In the genomic region with DNA sequence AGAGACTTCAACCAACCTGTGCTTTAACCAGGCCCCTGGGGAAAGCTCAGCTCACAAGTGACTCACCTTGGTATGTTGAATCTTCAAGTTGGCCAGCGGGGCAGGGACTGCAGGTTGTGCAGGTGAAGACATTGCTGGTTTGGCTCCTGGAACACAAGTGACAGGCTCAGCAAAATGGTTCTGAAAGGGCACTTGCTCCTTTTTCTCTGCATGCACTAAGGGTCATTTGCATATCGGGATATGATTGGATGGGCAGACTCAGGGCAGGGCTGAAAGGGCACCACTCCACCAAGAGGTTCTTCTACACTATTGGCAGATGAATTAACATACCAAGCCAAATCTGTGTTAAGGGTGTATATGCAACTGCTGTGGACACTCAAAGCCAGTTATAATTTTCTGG, we compare ENCODE assay signal across 9 mouse cellular contexts. TPM values are rescaled to one million over a fixed set of nuclear protein-coding genes. Genes with fewer than 3 reads are reported as not detected.
DNase-seq lines count a peak whose midpoint lies in the region; ATAC-seq lines count a peak whose summit lies in the region.
"Had no signal": no experiment of that assay in that cellular context is flagged by ENCODE, and none has a peak within 500 bp of the region (broad histone marks: within the 10 kb centered on the region; RNA-seq: fewer than 3 reads in every experiment).

A gene (minus strand): TSS at position 182 of the 400 bp plus-strand sequence.

- no peaks in the 10 kb centered on the region for H3K27me3 ChIP-seq in forebrain, embryonic 11.5 days (ENCODE audit: control insufficient read depth, insufficient read depth, low read length)
- no peaks in the 10 kb centered on the region for H3K27me3 ChIP-seq in forebrain, embryonic 13.5 days
- no peaks in the 10 kb centered on the region for H3K27me3 ChIP-seq in forebrain, embryonic 14.5 days (replicated peaks; ENCODE audit: control insufficient read depth, insufficient read depth, low read length)

- no peak within 1 kb of the TSS for H3K4me2 ChIP-seq in forebrain, embryonic 11.5 days (ENCODE audit: low read depth, low read length, severe bottlenecking)
- no peak within 1 kb of the TSS for H3K4me2 ChIP-seq in forebrain, embryonic 13.5 days
- no peak within 1 kb of the TSS for H3K4me2 ChIP-seq in forebrain, embryonic 14.5 days (ENCODE audit: low read length)

- no peaks in the 10 kb centered on the region for H3K36me3 ChIP-seq in forebrain, embryonic 11.5 days (ENCODE audit: control insufficient read depth, insufficient read depth, low read length)
- no peaks in the 10 kb centered on the region for H3K36me3 ChIP-seq in forebrain, embryonic 13.5 days (ENCODE audit: poor library complexity, severe bottlenecking)
- no peaks in the 10 kb centered on the region for H3K36me3 ChIP-seq in forebrain, embryonic 14.5 days (ENCODE audit: control insufficient read depth, insufficient read depth, low read length)

- no peak within 1 kb of the TSS for H3K4me3 ChIP-seq in forebrain, embryonic 11.5 days (ENCODE audit: low read depth, low read length)
- no peak within 1 kb of the TSS for H3K4me3 ChIP-seq in forebrain, embryonic 13.5 days
- H3K4me3 ChIP-seq in forebrain, embryonic 14.5 days (ENCODE audit: low read depth, low read length) = no peak within 1 kb of the TSS

- 59% methylated on average over 2 of the region's 2 CpGs for WGBS in forebrain, embryonic 11.5 days
- WGBS in forebrain, embryonic 13.5 days = 46% methylated on average over 2 of the region's 2 CpGs
- WGBS in forebrain, embryonic 14.5 days = 66% methylated on average over 2 of the region's 2 CpGs

- H3K27ac ChIP-seq in forebrain, embryonic 11.5 days (ENCODE audit: low read depth, low read length) = no peak within 1 kb of the TSS
- H3K27ac ChIP-seq in forebrain, embryonic 13.5 days = no peak within 1 kb of the TSS
- H3K27ac ChIP-seq in forebrain, embryonic 14.5 days (ENCODE audit: low read depth, low read length) = no peak within 1 kb of the TSS

- DNase-seq in forebrain, embryonic 11.5 days (ENCODE audit: low spot score) = no peak
- peak; percentile 37 for DNase-seq in embryo, embryonic 10.5 days (ENCODE audit: low spot score)
- peak; percentile 6 to 23 for DNase-seq in kidney, postnatal 4 days
- DNase-seq in mesoderm, embryonic 11.5 days (ENCODE audit: low read depth, low spot score) = peak; percentile 4
- no peak for DNase-seq in layer of hippocampus, adult 18-20 months (ENCODE audit: low spot score in 2 of 2)
- DNase-seq in forebrain, embryonic 14.5 days (ENCODE audit: low spot score) = no peak
- no peak for DNase-seq in ovary, postnatal 10 days (ENCODE audit: low spot score)

- H3K9ac ChIP-seq in forebrain, embryonic 11.5 days (ENCODE audit: low read length) = no peak within 1 kb of the TSS
- H3K9ac ChIP-seq in forebrain, embryonic 13.5 days = no peak within 1 kb of the TSS
- H3K9ac ChIP-seq in forebrain, embryonic 14.5 days (ENCODE audit: low read length) = no peak within 1 kb of the TSS

- H3K9me3 ChIP-seq in forebrain, embryonic 11.5 days (ENCODE audit: control insufficient read depth, low read length) = no peaks in the 10 kb centered on the region
- H3K9me3 ChIP-seq in forebrain, embryonic 13.5 days (replicated peaks) = no peaks in the 10 kb centered on the region
- H3K9me3 ChIP-seq in forebrain, embryonic 14.5 days (replicated peaks; ENCODE audit: control insufficient read depth, low read length) = no peaks in the 10 kb centered on the region

- no peaks in the 10 kb centered on the region for H3K4me1 ChIP-seq in forebrain, embryonic 11.5 days (replicated peaks; ENCODE audit: control insufficient read depth, insufficient read depth, low read length)
- no peaks in the 10 kb centered on the region for H3K4me1 ChIP-seq in forebrain, embryonic 13.5 days
- H3K4me1 ChIP-seq in forebrain, embryonic 14.5 days (ENCODE audit: control insufficient read depth, insufficient read depth, low read length) = no peaks in the 10 kb centered on the region

- ATAC-seq in forebrain, embryonic 11.5 days (replicated peaks; ENCODE audit: low FRiP score) = peak; percentile 71; the same call in 1 of the 2 replicates
- ATAC-seq in forebrain, embryonic 13.5 days = no peak
- ATAC-seq in forebrain, embryonic 14.5 days = no peak

RNA-seq across cellular contexts. Expression of the gene that starts here (rescaled TPM):
- 0.33 and 0.49 TPM in 2 replicates for polyA plus RNA-seq in forebrain, embryonic 11.5 days (2014; fragmentation: Nextera tagmentation; extraction: Ambion mirVana)
- 0.08 TPM in 2 replicates for polyA plus RNA-seq in forebrain, embryonic 13.5 days (2015; fragmentation: Nextera tagmentation; extraction: Ambion mirVana)
- total RNA-seq in layer of hippocampus, adult 18-20 months (2021) = under 1 TPM; 0.15 to 0.25 TPM
- polyA plus RNA-seq in forebrain, embryonic 14.5 days (2014; fragmentation: Nextera tagmentation; extraction: Ambion mirVana) = 0.19 and 0.72 TPM in 2 replicates
- polyA plus RNA-seq: C2C12 had no signal

Comparison
In these comparisons a context has a peak if more than half of its experiments do, and no peak if none do; other contexts are left out.
1. Peak in ATAC-seq in forebrain, embryonic 11.5 days; RNA of the gene not detected or under 1 TPM.
2. DNase-seq: peak in embryo, embryonic 10.5 days (single experiment), kidney, postnatal 4 days (2 of 2) and mesoderm, embryonic 11.5 days (single experiment); none in forebrain, embryonic 11.5 days (single experiment), layer of hippocampus, adult 18-20 months (0 of 2), forebrain, embryonic 14.5 days (single experiment) and ovary, postnatal 10 days (single experiment).